Mouse (Mus musculus): ENCODE measurements at regions not wholly inside any gene's neighbourhood (a gene's known extent, or its start where the extent isn't known, plus 50 kb on each side); places are given as distances from the start of the nearest gene placed in this dataset.
"Not testable (repeated sequence)": the region's sequence is repeated elsewhere in the genome, so short reads cannot be mapped to it uniquely, and the experiment has no call there.

GRCm38 (mm10) chr5:148706323-148707120 lies 153.9 kb upstream of the Ubl3 start:
- DNase-seq (ENCODE audit: low read depth), result no peak

GRCm38 (mm10) chr5:148704769-148705168 lies 152.2 kb upstream of the Ubl3 start:
- no peak for DNase-seq (ENCODE audit: low read depth)

- DNase-seq (ENCODE audit: low read depth), result no peak
These were observed 149.3 kb upstream of the Ubl3 start for GRCm38 (mm10) chr5:148701859-148702258.

GRCm38 (mm10) chr5:148701001-148701400 lies 148.4 kb upstream of the Ubl3 start:
- no peak for DNase-seq (ENCODE audit: low read depth)

DNA sequence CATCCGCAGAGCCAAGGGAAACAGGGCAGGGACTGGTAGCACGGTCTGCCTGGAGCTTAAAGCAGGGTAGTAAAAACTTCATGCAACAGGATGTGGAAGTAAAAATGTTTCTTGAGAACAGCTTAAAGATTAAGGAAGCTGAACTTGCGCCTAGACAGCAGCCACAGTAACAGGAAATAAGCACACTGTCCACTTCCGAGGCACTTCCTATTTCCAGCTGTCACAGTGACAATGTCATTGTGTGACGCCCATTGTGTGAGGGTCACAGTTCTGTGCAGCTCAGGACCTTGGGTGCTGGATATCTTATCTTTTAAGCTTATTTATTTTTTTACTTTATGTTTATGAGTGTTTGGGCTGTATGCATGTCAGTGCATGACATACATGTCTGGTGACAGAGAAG lies 147.7 kb upstream of the Ubl3 start:
- DNase-seq (ENCODE audit: low read depth), result no peak

DNA sequence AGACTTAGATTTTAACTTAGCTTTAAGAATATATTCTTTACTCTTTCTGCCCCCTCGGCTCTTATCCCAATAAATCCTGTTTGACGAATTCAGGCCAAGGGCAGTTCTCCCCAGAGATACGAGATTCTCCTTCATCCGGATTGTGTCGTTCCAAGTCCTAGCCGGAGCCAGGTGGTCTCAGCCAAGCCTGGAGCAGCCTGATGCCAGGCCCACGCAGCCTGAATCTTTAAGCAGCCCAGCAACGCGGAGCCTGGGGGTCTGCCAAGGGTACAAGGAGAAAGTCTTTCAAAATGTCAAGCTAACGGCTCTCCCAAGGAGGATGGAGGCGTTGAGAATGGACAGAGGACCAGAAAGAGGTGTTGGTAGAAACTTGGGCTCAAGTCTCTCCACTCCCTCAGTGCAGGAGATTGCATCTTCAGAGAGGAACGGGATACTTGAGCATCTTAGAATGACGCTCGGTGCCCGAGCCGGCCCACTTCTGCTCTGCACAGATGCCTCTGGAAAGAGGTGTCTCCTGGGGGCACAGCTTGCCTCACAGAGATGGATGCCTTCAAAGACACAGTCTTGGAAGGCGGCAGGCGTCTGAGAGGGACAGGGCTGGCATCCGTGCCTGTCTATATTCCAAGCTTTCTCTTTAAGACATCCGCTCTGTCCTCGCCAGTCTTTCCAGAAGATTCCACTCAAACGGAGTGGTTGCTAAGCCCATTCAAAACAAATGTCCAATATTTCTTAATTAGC lies 145.2 kb upstream of the Ubl3 start:
- no peak for DNase-seq (ENCODE audit: low read depth)

- no peak for DNase-seq (ENCODE audit: low read depth)
These were observed 141.8 kb upstream of the Ubl3 start for GRCm38 (mm10) chr5:148694352-148694751.

GRCm38 (mm10) chr5:148691486-148691885 lies 138.9 kb upstream of the Ubl3 start:
- DNase-seq (ENCODE audit: low read depth), result no peak

DNA sequence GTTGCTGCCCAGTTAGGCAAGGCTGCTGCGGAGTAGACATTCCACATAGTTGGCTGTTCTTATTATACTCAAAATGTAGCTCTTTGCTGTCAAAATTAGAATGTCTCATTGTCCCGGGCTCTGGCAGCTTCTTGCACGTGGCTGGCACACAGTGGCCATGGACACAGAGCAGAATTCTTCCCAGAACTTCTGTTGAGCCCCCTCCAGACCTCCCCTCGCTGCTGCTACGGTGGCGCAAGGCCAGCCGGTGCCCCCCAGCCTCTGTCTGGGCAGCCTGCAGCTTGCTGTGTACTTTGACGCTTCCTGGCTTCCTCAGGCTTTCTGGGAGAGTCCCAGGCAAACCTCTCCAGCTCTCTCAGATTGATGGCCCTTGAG lies 138.2 kb upstream of the Ubl3 start:
- no peak for DNase-seq (ENCODE audit: low read depth)

- no peak for DNase-seq (ENCODE audit: low read depth)
These were observed 137.7 kb upstream of the Ubl3 start for GRCm38 (mm10) chr5:148690158-148690822.

DNA sequence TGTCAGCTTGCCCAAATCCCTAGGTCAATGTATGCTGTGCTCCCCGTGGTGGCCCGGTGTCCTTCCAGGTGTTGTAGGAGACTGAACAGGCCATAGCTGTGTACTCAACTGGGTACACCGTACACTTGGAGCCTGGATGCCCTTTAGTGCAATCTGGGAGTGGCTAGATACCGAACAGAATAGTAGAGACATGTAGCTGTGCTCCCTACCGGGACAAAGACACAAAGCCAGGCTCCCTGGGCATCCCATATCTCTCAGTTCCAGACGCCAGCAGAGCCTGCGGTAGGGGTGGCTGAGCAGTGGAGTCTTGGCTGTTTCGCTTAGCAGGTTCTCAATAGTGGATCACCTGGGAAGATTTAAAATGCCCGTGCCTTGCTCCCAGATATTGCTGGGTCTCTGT lies 136.7 kb upstream of the Ubl3 start:
- no peak for DNase-seq (ENCODE audit: low read depth)

DNA sequence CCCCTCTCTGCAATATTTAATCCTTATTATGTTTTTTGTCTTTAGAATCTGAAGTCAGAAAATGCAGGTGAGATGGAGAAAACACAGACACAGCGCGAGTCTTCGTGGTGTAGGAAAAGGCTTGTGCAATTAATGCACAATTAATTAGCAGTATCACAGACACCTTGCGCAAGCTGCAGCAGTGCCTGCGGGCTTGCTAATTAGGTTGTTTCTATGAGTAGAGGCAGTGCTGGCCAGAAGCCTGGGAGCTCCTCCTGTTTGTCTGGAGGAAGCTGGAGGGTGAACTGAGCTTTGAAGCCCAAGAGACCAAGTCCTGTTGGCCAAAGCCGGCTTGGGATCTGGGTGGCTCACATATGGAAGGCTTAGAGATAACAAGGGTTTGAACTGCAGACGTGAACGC lies 135.9 kb upstream of the Ubl3 start:
- no peak for DNase-seq (ENCODE audit: low read depth)

DNA sequence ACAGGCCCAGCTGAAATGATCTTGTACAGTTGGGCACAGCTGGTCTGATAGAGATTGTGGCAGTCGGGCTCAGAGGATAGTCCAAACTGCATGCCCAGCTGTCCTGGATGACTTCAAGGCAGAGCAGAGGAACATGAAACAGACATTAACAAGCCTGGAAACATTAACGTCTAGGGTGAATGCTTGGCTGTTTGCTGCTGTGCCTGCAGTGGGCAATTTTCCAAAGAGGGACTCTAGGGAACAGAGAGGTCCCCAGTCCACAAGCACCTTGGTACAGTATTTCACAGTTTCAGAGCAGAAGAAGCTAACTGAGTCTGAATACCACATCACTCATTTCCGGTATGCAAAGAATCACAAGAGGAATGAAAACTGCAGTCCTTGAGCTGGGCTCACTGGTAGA lies 135.2 kb upstream of the Ubl3 start:
- DNase-seq (ENCODE audit: low read depth), result no peak

DNA sequence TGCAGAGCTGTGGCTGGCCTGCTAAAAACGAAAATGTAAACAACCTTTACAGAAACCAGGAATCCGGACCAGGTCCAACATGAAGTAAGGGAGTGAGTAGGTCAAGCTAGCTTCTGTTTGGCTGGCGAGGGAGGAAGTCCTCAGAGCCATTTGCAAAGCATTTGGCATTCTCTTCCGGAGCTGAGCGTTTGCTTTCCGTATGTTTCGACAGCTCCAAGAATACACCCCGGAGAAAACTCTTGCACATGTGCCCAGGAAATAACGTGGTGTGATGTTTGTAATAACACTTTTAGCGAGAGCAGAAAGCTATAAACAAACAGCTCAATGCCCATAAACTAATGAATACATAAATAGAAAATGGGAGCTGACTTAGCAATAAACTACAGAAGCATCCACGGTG lies 131.6 kb upstream of the Ubl3 start:
- DNase-seq (ENCODE audit: low read depth), result no peak

DNA sequence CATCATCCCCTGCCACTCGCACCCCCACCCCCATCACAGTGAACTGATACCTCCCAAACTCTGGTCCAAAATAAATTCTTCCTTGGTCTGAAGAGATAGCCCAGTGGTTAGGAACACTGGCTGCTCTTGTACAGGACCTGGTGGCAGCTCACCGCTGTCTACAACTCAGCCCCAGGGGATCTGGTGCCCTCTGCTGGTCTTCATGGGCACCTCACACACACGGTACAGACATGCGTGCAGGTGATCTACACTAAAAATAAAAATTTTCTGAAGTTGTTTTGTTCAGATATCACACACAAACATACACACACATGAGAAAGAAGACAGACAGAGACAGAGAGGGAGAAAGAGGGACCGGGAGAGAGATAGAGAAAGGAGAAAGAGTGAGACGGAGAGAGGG lies 130.0 kb upstream of the Ubl3 start:
- DNase-seq (ENCODE audit: low read depth), result no peak

DNA sequence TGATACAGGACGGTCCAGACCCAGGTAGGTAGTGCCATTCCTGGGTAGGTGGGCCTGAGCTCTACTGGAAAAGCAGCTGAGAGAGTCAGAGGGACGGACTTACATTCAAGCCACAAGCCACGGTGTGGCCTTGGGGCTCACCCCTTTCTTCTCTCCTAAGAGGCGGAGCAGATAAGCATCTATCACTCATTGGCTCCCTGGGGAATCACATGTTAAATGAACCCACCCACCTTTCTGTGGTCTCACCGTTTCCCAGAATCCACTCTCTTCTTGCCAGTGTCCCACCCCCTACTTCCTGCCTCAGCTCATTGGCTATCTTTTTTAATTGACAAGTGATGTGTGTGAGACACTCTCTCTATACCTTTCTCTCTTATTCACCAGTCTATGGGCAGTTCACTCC lies 127.8 kb upstream of the Ubl3 start:
- DNase-seq (ENCODE audit: low read depth), result no peak

DNA sequence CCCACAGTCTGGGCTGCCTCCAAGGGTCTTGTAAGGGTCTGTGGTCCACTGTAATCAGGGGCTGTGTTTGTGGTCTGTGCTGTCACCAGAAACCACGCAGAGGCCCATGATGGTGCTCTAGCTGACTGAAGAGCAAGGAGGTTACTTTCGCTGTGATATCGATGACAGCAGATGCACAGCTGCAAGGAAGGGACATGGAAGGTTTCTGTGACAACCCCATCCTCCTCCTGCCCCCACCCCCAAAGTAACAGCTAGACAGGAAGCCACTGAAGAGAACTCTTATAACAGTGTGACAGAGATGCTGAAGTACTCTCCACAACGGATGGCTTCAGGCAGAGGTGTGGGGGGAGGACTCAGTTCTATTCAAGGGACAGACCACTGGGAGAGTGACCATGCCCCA lies 127.0 kb upstream of the Ubl3 start:
- DNase-seq (ENCODE audit: low read depth), result no peak

DNA sequence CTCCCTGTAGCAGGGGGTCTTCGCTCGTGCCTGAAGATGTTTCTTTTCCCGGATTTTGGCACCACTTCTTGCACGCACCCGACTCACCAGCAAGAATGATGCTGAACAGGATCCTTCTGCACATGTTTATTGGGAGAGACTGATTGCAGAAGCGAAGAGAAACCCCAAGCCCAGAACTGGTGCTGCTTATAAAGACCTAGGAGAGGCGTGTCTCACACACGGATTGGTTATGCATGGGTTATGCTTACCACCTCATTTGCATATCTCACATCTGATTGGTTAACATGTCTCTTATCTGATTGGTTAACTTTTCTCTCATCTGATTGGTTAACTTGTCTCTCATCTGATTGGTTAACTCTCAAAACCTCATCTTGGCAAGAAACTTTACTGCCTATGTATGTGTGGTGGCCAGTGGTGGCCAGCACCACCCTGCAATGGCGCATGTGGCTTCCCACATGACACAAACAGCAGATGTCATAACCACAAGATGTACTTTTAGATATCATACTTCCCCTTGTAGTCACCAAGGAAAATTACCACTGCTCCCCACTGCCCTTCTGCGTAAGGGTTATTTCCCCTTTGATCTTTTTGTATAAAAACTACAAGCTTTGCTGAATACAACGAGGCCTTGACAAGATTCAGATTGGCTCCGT lies 125.8 kb upstream of the Ubl3 start:
- DNase-seq (ENCODE audit: low read depth), result not testable (repeated sequence)

- DNase-seq (ENCODE audit: low read depth), result no peak
These were observed 121.7 kb upstream of the Ubl3 start for GRCm38 (mm10) chr5:148674281-148674680.

DNA sequence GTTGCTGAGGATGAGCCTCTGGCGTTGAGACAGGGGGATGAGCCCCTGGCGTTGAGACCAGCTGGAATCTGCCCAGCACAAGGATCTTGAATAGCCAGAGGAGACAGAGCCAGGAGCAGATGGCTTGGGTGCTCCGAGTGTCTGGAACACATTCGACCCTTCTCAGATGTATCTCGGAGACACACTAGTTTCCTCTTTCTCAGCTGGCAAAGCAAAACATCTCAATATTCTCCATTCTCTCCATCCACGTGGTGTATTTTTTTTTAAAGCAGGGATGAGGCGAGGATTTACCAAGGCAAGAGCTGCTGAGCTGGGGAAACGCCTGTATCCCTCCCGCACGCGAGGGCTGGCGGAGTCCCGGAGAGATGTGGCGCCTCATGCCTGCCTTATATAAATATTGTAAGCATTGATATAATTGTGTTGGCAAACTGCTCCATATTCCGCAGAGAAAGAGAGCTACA lies 109.7 kb upstream of the Ubl3 start:
- no peak for DNase-seq (ENCODE audit: low read depth)

GRCm38 (mm10) chr5:148661120-148661519 lies 108.5 kb upstream of the Ubl3 start:
- no peak for DNase-seq (ENCODE audit: low read depth)

DNA sequence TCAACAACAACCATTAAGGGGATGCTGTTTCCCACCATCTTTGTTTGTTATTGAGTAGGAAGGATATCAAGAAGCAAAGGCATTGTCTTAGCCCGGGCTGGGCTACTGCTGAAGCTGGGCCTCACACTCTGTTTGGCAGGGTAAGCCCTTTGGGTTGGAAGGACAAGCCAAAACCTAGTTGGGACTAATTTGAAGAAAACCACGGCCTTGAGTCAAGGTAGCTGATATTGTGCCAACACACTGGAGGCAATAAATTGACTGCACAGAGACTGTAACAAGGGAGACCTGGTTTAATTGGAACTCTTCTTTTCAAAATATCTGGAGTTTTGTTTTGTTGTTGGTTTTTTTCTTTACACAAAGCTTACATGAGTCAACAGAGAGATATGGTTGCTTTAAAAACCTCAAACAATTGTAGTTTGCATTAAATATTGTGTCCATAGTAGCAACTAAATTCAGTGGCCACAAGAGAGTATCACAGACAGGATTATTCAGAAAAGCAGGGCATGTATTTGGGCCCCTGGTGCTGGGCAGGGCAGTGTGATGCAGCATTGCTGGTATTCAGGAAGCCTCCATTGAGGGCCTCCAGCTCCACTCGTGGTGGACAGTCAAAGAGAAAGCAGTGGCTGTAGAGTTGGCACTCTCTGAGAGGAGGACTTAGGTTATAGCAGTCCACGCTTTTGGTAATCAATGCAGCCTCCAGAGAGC lies 105.5 kb upstream of the Ubl3 start:
- no peak for DNase-seq (ENCODE audit: low read depth)
